Mouse (Mus musculus) cortical plate, adult 2 months (tissue): ENCODE measurements around the gene Ppa1.

Experiments
- CTCF ChIP-seq: fragments of 200-500 bp; IDR thresholded peaks from 2 replicates; pipeline ENCODE4 v1.5.1; 2011; ENCODE audit warnings: mild to moderate bottlenecking, control low read depth, low read length; ENCODE audit not compliant: insufficient read depth; ENCODE audit errors: extremely low read depth
- POLR2A ChIP-seq: fragments of 200-500 bp; IDR thresholded peaks from 2 replicates; pipeline ENCODE4 v1.6.1; 2011; ENCODE audit warnings: mild to moderate bottlenecking, low read length, control low read depth; ENCODE audit not compliant: insufficient read depth; ENCODE audit errors: extremely low read depth

- TF ChIP-seq POLR2A: no peak
- TF ChIP-seq CTCF: no peak
Observed at GRCm38 (mm10) chr10:61704663-61705062, 56.3 kb downstream of the Ppa1 start.
